Mouse (Mus musculus) urinary bladder, adult 18-20 months (tissue): ENCODE data around the gene Kif13a.

Source experiments
- DNase-seq, 2 experiments: peaks; one replicate each; pipeline ENCODE4 v3.0.0; 2022; ENCODE audit warnings: low spot score in 2 of 2, mixed read lengths in 2 of 2

The Kif13a gene

DNA sequence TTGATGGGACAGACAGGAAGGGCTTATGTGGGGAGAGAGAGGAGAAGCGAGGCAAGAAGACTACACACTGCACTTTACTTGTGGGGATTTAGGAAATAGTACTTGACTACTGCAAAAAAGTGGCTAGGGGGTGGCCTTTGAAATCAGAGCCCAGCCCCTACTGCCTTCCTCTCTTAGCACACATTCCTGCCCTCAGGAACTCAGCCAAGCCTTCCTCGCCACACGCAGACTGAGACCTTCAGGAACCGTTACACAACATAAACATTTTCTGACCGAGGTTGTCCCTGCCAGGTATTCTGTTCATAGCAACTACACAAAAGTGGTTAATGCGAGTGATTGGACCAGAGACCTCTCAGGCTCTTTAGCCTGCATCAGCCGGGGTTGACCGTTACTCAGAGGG lies 8.1 kb downstream of the Kif13a start:
- no peak for DNase-seq

DNA sequence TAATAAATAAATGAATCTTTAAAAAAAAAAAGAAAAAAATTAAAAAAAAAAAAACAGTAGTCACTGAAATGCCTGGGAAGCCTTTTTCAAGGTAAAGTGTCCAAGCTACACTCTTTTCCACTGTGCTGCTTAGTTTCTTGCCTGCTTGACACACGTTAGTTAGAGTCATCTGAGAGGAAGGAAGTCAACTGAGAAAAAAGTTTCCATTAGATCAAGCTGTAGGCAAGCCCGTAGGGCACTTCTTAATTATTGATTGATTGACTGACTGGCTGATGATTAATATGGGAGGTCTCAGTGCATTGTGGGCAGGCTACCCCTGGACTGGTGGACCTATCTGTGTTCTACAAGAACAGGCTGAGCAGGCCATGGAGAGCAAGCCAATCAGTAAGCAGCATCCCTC lies 9.9 kb downstream of the Kif13a start:
- DNase-seq: no peak

DNA sequence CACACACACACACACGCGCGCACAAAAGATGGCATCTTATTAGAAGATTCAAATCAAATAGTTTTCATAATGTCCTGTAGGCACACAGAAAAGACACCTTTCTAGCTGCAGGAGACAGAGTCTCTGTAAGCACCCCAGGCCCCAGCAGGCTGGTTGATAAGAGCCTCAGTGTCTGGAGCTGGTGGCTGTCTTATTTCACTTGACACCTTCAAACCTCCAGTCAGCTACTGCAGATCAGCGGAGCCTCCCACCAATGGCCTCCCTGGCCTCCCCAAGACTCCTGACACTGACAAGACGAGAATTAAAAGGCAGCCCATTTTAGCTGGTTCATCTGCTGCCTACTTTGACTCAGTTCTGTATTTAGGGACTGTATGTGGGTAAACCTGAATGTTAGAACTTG lies 11.2 kb downstream of the Kif13a start:
- DNase-seq: no peak

DNA sequence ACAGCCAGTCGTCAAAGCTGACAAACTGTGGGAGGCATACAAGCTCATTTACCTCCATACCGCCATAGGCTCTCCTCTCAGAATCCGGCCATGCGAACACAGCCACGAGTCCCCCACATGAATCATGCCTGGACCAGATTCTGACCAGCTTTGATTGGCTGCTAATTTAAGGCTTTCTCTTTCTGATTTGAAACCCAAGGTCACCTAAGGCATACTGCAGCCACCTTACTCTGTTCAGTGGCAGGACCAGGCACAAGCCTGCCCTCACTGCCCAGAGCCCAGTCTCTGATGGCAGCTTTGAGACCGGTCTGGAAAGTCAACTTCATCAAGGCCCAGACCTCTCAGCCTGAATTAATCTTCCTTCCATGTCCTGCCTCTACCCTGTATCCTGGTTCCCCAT lies 17.7 kb downstream of the Kif13a start:
- DNase-seq: no peak

DNA sequence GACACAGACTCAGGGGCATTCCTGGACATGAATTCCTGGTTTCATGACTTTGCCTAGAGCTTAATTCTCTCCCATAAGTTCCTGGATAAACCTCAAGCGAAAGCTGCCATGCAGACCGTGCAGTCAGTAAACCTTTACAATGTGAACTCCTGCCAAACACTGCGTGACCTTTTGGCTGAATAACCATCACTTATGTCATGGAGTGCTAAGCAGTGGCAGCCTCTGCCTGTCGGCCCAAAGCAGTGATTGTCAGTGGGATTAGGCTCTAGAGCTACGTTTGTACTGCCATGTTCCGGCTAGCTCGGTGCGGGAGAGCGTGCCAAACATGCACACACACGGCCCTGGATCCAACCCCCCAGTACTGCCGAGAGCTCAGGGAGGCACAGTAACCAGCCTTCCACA lies 18.6 kb downstream of the Kif13a start:
- DNase-seq: no peak

DNA sequence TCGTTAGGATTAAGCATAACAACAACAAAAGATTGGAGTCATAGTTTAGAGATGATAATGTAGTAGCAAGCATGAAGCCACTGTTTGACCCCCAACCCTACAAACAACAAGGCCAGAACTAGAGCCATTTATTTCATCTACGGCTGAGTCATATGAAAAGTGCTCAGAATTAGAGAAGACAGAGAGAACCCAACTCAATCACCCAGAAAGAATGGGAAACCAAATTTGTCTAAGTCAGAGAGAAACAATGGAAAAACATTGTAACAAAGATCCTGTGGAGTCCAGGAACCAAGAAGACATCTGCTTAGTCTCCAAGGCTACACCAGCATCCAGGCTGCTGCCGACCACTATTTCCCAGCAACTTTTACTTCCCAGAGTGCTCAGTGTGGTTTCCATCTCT lies 19.7 kb downstream of the Kif13a start:
- DNase-seq: no peak

DNA sequence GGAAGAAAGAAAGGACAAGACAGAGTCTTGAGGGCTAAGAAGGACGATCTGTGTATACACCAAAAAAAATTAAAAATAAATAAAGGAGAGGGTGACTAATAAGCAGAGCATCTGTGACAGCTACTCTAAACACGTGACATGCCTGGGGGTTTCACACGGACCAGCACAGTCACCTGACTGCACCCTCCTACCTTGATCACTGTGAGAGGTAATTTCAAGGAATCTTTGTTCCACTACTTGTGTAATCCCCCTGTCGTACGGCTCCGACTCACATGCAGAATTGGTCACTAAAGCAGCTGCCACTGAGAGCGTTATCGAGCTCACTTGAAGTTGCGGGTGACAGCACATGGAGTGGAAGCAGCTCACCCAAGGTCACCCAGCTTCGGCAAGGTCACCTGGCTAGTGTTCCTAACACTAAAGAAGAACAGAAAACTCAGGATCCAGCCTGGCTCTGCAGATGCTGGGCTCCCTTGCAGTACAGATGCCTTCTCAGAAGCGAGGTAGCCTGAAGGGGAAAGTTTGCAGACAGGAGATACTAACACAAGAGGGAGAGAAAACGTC lies 20.6 kb downstream of the Kif13a start:
- DNase-seq: no peak

DNA sequence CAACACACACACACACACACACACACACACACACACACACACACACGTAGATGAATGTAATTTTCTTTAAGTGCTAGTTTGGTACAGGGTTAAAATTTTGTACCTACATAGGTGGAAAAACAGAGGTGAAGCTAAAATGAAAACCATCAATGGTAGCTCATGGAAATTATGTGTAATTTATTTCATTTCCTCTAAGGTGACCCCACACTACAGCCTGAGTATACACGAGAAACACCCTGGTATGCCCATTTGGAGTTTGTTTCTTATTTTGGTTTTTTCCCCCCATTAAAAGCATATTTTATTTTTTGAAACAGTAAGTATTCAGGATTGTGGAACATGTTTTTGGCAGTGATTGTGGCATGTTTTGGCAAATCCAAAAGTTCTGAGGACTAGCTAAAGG lies 21.3 kb downstream of the Kif13a start:
- DNase-seq: no peak

DNA sequence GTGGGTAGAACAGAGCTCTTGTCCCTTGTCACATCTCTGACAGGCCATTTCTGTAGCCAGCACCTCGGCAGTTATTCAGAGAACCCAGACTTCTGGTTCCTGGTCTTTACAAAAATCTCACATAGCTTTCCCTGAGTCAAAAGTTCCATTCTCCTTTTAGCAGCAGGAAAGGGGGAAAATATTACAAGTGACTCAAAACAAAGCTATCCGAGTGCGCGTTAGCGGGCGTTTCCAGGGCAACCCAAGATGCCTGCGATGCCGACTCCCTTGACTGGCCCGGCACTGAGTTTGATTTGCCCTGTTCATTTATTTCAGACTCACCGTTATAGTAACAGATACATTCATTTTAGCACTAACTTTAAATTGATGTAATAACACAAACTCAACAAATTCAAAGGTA lies 21.8 kb downstream of the Kif13a start:
- no peak for DNase-seq

DNA sequence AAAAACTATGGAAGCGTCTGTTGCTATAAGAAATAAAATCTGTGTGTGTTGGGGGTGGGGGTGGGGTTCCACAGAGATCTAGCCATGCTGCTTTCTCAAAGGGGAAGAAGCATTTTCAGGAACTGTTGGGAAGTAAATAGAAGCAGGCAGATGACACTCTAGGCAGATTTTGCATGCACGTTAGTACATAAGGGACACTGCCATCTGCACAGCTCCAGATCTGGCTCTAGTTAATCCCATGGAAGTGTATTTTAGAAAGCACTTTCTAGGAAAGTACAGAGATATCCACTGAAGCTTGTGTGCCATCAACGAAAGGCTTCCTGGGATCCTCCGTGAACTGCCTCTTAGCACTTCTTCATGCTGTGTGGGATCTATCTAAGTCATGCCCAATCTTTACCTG lies 22.6 kb downstream of the Kif13a start:
- DNase-seq: no peak

DNA sequence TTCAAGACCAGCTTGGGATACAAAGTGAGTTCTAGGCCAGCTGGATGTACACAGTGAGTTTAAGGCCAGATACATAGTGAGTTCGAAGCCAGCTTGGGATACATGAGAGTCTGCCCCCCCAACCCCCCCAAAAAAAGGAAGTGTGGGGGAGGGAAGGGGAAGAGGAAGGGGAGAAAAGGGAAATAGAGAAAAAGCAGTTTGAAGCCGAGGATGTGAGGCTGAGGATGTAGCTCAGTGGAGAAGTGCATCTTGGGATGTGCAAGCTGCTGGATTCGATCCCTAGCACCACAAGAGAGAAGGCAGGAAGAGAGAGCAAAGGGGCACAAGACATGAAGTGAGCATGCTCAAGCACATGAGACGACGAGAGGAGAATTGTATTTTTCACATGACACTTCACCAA lies 23.7 kb downstream of the Kif13a start:
- DNase-seq: no peak

DNA sequence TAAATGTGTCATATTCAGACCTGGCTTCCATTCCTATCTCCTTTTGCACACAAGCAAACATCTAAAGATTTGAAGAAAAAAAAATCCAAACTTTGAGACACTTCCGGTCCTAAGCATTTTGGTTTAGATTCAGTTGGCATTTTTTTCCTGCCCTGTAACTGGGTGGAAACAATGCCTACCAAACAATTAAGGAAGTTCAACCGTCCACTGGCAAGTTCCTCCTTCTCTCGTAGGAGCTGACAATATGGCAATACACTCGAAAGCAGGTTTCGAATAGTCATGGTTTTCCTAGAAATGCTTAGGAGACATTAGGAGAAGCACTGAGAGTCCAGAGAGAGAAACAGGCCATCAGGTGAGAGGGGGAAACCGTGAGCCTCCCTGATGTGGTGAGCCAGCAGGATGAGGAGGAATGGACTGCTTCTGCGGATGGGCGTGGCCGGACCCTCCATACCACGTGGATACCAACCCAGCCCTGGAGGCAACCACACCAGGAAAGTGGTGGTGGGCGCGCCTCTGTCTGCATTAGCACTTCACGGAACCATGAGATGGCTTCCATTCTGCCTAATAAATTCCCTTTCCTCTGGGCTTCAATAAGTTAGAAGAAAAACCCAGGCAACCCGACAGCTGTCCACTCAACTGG lies 24.6 kb downstream of the Kif13a start:
- no peak for DNase-seq

DNA sequence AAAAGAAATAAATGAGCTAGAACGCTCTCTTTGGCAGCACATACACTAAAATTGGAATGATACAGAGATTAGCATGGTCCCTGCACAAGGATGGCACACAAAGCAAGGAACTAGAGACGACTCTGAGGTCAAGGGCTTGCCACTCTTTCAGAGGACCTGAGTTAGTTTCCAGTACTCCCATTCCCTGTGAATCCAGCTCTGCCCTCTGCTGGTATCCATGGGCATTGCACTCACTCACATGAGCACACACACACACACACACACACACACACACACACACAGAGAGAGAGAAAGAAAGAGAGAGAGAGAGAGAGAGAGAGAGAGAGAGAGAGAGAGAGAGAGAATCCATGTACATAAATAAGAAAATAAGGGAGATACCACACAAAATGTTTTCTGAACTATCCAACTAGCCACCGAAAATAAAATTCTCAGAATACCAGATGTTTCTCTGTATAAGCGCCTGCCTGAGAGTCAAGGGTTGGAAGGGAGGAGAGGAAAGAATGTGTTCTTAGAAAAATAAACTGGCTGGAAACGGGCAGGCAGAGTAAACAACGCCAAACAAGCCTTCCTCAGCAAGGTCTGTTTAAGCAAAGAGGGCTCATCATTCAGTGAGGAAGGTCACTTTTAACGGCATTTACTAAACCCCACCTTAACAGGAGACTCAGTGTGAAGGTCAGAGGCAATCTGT lies 27.0 kb downstream of the Kif13a start:
- DNase-seq: no peak

DNA sequence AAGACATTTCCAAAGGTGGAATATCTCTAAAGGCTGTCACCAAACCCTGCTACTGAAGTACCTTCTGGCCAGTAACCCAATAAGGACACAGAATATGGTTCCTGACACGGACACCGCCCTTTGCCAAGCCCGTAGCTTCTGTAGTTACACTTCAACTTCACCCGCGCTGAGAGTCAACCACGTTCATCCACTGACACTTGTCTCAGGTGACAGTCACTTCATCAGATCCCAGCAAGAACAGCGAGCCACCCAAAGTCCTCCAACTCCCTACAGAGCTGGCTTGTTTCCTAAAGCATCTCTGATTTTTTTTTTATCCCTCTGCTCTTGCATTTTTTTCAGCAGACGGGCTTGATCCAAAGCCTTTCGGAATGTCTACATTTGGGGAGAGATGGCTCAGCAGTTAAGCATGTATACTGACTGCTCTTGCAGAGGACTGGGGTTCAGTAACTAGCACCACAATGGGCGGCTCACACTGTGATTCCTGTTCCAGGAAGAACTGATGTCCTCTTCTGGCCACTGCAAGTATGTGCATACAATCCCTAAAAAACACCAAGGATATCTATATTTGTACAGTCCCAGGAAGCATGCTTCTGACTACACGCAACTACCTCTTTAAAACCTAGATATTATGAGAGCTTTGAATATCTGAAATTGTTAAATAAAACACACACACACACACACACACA lies 28.7 kb downstream of the Kif13a start:
- DNase-seq: no peak

DNA sequence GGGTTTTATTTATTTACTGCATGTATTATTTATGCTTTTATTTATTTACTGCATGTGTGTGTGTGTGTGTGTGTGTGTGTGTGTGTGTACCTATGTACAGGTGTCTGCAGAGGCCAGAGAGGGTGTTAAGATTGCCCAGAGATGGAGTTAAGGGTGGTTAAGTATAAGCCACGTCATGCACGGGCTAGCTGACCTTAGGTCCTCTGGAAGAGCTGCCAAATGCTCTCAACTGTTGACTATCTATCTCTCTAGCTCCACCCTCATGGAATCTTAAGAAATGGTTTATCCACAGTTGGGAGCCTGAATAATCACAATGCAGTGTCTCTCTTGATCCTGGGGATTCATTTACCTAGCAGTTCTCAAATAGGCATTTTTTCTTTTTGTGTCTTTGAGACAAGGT lies 30.8 kb downstream of the Kif13a start:
- DNase-seq: no peak

DNA sequence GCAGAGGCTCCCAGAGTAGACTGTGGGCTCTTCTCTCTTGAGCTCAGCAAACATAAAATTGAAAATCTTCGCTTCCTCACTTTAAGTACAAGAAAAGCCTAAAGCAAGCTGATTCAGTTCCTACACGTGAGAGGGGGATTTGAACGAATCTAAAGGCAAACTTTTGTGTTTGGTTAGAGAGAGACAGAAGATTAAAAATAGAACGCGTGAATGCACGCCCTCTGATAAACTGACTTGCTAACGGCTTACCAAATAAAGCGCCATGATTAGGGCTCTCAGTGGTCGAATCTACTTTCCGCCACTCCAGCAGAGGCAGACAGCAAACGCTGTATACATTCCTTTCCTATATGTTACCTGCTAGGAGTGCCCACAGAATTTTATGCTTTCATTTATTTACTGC lies 31.3 kb downstream of the Kif13a start:
- no peak for DNase-seq

DNA sequence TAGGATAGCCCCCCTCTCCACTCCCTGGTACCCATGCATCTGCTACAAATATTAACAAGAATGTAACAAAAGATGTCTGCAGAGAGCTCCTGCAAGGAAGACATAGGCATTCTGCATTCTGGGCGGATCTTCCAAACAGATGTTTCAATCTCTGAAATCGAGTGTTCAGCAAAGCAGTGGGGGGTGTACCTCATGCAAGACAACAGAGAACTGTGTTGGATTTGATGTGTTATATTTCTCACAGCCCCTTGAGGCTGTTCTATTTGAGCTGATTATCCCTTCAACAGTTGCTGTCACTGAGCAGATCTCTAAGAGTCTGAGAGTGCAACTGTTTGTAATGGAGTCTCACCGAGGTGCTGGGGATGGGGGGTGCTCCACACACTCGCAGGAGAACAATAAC lies 37.3 kb downstream of the Kif13a start:
- no peak for DNase-seq

DNA sequence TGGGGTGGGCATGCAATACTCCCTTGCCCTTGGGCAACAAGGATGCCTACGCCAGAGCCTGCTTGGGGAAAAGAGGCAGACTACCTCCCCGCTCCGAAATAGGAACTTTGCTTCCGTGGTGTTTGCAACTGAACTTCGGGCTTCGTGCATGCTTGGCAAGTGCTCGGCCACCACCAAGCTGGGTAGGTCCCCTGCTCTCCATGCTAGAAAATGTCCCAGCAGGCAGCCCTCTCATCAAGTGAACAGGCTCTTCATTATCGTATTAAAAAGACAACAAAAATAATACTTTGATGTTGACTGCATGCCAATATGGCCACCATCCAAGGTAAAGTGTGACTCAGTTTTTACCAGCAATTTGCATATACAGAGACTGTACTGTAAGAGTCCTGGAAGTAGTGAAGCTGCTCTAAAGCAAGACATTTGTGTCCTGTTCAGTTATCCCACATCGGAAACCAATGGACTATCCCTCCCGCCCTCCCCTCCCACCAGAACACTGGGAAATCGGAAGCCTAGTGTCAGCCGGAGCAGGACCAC lies 41.5 kb downstream of the Kif13a start:
- no peak for DNase-seq

DNA sequence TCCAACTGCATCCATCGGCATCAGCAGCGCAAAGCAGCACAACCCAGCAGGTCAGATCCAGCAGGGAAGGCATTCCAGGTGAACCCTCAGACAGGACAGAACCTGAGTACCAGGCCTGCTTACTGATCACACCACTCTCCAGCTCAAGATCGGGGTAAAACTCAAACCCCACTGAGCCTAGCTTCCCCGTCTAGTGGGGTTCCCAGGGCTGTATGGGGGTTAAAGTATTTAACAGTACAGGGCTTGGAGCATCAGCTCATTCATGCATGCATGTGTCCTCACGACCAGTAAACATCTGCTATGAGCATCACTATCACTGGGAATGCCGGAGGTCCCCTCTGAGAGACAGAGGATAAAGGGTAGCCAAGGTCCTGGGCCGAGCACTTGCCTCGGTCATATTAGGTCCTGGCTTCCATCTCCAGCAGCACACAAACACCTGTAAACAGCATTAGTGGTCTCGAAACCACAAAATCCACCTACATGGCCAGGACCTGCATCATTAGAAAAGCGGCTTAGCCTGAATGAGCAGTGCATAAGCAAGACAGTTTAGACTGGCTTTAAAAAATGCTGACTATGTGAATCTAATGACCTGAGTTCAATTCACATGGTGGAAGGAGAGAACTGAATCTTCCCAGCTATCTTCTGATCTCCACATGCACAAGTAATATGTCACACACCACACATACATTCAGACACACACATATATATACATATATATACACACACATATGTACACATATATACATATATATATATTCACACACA lies 43.0 kb downstream of the Kif13a start:
- no peak for DNase-seq

DNA sequence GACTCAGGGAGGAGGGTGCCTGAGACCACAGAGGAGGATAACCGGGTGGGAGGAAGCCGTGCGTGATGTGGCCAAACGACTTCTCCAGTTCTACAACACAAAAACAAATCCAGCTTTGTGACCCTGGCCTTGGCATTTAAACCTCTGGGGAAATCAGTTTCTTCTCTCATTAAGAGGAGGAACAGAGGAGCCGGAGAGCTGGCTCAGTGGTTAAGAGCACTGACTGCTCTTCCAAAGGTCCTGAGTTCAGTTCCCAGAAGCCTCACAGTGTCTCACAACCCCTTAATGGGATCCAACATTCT lies 44.0 kb downstream of the Kif13a start:
- no peak for DNase-seq

DNA sequence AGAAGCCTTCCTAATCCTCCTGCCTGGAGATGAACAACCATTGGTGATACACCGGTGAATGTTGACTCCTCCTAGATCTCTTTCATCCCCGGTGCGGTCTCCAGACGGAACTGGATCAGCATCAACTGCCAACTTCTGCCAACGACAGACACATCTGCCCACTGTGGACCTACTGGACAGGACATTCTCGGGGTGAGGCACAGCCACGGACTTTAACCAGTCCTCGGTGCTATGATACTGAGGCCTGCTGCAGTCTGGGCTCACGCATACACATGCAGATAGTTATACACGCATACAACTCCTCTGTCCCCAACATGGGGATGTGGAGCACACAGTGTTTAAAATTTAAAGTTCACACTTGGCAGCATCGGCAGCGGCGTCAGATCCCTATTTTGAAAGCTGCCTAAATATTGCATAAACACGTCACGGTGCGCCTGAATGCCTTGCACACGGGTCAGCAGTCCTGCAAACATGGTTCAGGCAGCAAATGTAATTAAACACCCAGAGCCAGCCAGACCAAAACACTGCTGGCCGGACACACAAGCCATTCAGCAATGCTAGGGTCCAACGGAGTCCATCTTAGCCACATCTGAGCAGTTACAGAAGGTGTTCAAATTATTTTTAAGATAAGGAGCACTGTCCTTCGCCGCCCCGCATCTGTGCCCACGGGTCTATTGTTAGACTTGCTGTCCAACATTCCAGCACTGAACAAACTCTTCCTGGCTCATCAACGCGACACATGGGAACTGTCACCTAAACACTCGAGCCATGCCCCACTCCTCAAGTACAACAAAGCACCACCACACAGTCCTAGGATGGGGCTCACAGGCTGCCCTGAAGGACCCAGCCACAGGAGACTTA lies 44.5 kb downstream of the Kif13a start:
- DNase-seq: no peak
